Mouse (Mus musculus) testis, adult 2 months (tissue): Measurements from ENCODE around the gene Snx29. TPM values are rescaled to one million over a fixed set of nuclear protein-coding genes. Genes with fewer than 3 reads are reported as not detected.

Experiments
- H3K27ac ChIP-seq: fragments of 200-500 bp; 2 replicates; pipeline ENCODE4 v1.5.1; 2012; ENCODE audit warnings: low read depth, low read length; ENCODE audit not compliant: control insufficient read depth, insufficient read depth
- H3K27me3 ChIP-seq: fragments of 200-500 bp; 2 replicates; pipeline ENCODE4 v1.6.1; 2012; ENCODE audit warnings: mild to moderate bottlenecking, low read length, moderate library complexity; ENCODE audit not compliant: control insufficient read depth, insufficient read depth
- H3K36me3 ChIP-seq: fragments of 200-500 bp; 2 replicates; pipeline ENCODE4 v1.6.1; 2012; ENCODE audit warnings: mild to moderate bottlenecking, low read length; ENCODE audit not compliant: control insufficient read depth, insufficient read depth
- H3K4me1 ChIP-seq: fragments of 200-500 bp; 2 replicates; pipeline ENCODE4 v1.6.1; 2012; ENCODE audit warnings: low read length; ENCODE audit not compliant: control insufficient read depth, insufficient read depth
- H3K4me3 ChIP-seq: fragments of 200-500 bp; 2 replicates; pipeline ENCODE4 v1.5.1; 2012; ENCODE audit warnings: low read depth, mild to moderate bottlenecking, low read length, moderate library complexity, mixed read lengths; ENCODE audit not compliant: control insufficient read depth
- CTCF ChIP-seq: fragments of 200-500 bp; IDR thresholded peaks from 2 replicates; pipeline ENCODE4 v1.5.1; 2012; ENCODE audit warnings: low read depth, mild to moderate bottlenecking, inconsistent platforms, low read length, moderate library complexity; ENCODE audit not compliant: control insufficient read depth, insufficient read depth, insufficient replicate concordance
- POLR2A ChIP-seq: fragments of 200-500 bp; IDR thresholded peaks from 2 replicates; pipeline ENCODE4 v1.6.1; 2012; ENCODE audit warnings: low read depth, mild to moderate bottlenecking, inconsistent platforms, low read length, moderate library complexity; ENCODE audit not compliant: control insufficient read depth
- polyA plus RNA-seq: library from polyadenylated mRNA; depleted of rRNA; stranded (reverse); fragments of >200 nt; gene quantifications from 2 replicates; pipeline ENCODE4 v1.2.3, GENCODE M21; 2012; rRNA removed

Gene Snx29
- polyA plus RNA-seq, 1 experiment: 6.1 TPM

- no peak for TF ChIP-seq CTCF
- TF ChIP-seq POLR2A: no peak
- Histone ChIP-seq H3K27me3 (no peaks in the 10 kb centered on the region), H3K36me3 (no peaks in the 10 kb centered on the region), H3K4me1 (no peaks in the 10 kb centered on the region), H3K27ac (no peak overlapping the region), H3K4me3 (no peak overlapping the region)
Measured at GRCm38 (mm10) chr16:11785806-11786205, 463.1 kb downstream of the Snx29 start.

DNA sequence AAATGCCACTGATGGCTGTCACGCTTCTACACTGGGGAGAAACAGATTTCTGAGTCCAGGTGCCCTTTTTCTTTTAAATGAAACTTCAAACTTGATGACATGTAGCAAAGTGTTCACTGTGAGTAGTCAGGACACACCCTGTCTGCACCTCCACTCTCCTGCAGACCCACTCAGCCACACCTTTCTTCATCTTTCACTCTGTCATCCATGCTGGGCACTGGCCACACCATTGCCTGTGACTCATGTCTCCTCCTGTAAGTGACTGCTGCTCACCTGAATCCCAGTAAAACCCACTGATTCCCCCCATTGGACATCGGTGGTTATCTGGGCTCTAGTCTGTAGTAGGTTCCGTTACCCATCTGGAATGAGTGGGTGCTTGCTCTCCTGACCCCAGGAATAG, 467.8 kb downstream of the Snx29 start:
- no peak for TF ChIP-seq POLR2A
- no peaks in the 10 kb centered on the region for H3K27me3 ChIP-seq
- H3K36me3 ChIP-seq: no peaks in the 10 kb centered on the region
- H3K4me1 ChIP-seq: no peaks in the 10 kb centered on the region
- no peak overlapping the region for H3K27ac ChIP-seq
- H3K4me3 ChIP-seq: no peak overlapping the region

GRCm38 (mm10) chr16:11793391-11793790, 470.7 kb downstream of the Snx29 start:
- Histone ChIP-seq H3K27me3 (no peaks in the 10 kb centered on the region), H3K36me3 (no peaks in the 10 kb centered on the region), H3K4me1 (no peaks in the 10 kb centered on the region), H3K4me3 (no peak overlapping the region), H3K27ac (no peak overlapping the region)
- no peak for TF ChIP-seq POLR2A
- TF ChIP-seq CTCF: no peak

DNA sequence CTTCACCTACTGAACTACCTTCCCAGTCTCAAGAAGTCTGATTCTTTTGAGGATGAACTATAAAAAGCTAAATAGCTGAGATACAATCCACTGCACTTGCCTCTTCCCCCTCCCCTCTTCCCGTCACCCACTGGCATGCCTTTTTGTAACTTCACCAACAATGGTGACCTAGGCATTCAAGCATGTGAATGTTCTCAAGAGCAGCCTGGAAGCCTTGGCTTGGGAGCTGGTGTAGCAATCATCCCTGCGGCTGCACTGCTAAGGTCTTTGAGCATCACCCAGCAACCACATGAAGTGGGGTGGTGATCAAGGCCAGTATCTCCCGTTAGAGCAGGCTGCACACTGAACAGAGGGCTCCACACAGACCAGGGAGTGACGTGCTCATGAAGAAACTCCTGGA, 471.9 kb downstream of the Snx29 start:
- H3K27me3 ChIP-seq: no peaks in the 10 kb centered on the region
- no peak overlapping the region for H3K27ac ChIP-seq
- H3K4me3 ChIP-seq: no peak overlapping the region
- no peaks in the 10 kb centered on the region for H3K4me1 ChIP-seq
- no peaks in the 10 kb centered on the region for H3K36me3 ChIP-seq
- TF ChIP-seq POLR2A (no peak), CTCF (no peak)

DNA sequence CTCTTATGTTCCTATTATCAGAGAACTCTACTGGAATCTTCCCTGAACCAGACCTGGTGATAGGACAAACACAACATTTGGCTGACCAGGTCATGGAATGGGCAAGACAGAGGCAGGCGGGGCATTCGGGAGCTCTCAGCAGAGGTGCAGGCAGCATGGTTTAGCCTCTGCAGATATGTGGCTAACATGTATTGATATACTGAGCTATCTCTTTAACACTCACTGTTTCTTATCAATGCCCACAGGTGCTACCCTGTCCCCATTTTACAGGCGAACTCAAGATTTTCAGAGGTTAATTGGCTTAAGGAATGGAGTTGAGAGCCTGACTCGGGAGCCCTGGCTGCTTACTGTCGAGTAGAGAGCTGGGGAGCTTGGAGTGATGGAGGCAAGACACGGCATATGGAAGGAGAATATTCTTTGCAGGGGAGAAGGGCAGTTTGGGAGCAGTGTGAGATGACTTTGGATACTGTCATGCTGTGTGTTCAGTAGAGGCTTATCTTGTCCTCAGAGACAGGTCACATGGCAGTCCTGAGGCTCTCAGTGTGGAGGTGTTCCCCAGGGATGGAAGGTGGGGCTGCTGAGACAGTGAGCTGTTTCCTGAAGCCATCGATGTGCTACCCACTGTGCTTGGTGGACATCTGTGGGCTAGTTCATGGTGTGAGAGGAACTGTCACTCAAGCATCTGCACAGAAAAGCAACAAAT, 473.2 kb downstream of the Snx29 start:
- no peaks in the 10 kb centered on the region for H3K27me3 ChIP-seq
- no peak overlapping the region for H3K4me3 ChIP-seq
- no peaks in the 10 kb centered on the region for H3K36me3 ChIP-seq
- no peak for TF ChIP-seq POLR2A
- no peak for TF ChIP-seq CTCF
- no peak overlapping the region for H3K27ac ChIP-seq
- H3K4me1 ChIP-seq: no peaks in the 10 kb centered on the region

- Histone ChIP-seq H3K4me1 (no peaks in the 10 kb centered on the region), H3K27me3 (no peaks in the 10 kb centered on the region), H3K27ac (no peak overlapping the region), H3K4me3 (no peak overlapping the region), H3K36me3 (no peaks in the 10 kb centered on the region)
- TF ChIP-seq POLR2A: no peak
- no peak for TF ChIP-seq CTCF
Measured at GRCm38 (mm10) chr16:11801960-11802539, 479.3 kb downstream of the Snx29 start.

Other genes starting within 250 kb of the Snx29 start
- gene Txndc11, start 188.3 kb upstream of the Snx29 start, polyA plus RNA-seq: 9.0 and 11.6 TPM in 2 replicates
- 42.5 and 51.5 TPM in 2 replicates for gene Zc3h7a, start 146.5 kb upstream of the Snx29 start, polyA plus RNA-seq
- gene Rsl1d1, start 119.6 kb upstream of the Snx29 start, polyA plus RNA-seq: 7.1 and 8.3 TPM in 2 replicates
- 15.4 and 18.1 TPM in 2 replicates for gene Gspt1, start 68.6 kb upstream of the Snx29 start, polyA plus RNA-seq
- gene Tnfrsf17, start 9.1 kb upstream of the Snx29 start, polyA plus RNA-seq: 0.23 TPM in 1 of 2 replicates, not detected in the other